Mouse (Mus musculus) brain, embryonic 14.5 days (tissue): ENCODE data around the gene Abcc4.

Experiments
- CTCF ChIP-seq: fragments of 200-500 bp; IDR thresholded peaks from 2 replicates; pipeline ENCODE4 v1.5.1; 2012; ENCODE audit warnings: inconsistent platforms, mild to moderate bottlenecking, moderate library complexity, borderline replicate concordance; ENCODE audit not compliant: insufficient read depth, insufficient read length; ENCODE audit errors: extremely low read depth
- POLR2A ChIP-seq: fragments of 200-500 bp; IDR thresholded peaks from 2 replicates; pipeline ENCODE4 v1.6.1; 2012; ENCODE audit warnings: mild to moderate bottlenecking, inconsistent platforms, borderline replicate concordance; ENCODE audit not compliant: poor library complexity, insufficient read depth, insufficient read length, severe bottlenecking; ENCODE audit errors: extremely low read depth

GRCm38 (mm10) chr14:118714720-118715119 lies 8.7 kb upstream of the Abcc4 start:
- TF ChIP-seq CTCF: no peak
- TF ChIP-seq POLR2A: no peak
